Mouse (Mus musculus) retina, adult 2 months (tissue): ENCODE results near the gene Zcchc17.

Experiments used
- DNase-seq: peaks from one replicate; pipeline ENCODE4 v3.0.0-alpha.2; 2012; ENCODE audit warnings: low read depth, low spot score

Zcchc17 gene

DNA sequence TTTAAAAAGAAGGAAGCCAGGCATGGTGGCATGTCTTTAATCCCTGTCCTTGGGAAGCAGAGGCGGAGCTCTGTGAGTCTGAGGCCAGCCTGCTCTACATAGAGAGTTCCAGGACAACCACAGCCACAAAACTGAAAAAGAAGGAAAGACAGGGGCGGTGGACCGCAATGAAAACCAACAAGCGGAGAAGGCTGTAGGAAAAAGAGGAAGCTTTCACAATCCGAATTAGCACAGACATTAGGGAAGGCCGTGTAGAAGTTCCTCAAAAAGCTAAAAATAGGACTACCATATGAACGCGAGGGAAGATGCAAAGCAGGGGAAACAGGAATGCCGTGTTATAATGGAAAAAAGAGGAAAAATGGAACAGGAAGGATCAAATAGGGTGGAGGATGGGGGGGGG is 75.9 kb downstream of the Zcchc17 start:
- no peak for DNase-seq

GRCm38 (mm10) chr4:130282856-130283255 is 76.9 kb downstream of the Zcchc17 start:
- DNase-seq: no peak

DNA sequence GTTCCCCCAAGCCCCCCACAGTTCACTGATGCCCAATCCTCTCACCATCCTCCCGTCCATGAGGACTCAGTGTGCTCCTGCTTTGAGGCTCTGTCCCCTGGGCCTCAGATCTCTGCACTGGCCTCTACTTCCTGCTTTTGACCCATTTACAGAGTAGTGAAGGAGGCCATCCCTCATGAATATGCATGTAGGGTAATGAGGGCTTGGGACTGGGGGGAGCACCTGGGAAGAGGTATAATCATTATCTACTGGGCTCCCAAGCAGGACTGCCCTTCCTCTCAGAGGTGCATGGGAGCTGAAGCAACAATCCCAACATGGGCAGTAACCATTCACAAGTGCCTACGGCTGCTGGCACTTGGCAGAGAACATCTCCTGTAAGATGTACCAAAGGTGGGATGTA is 80.6 kb downstream of the Zcchc17 start, which contains the start of gene Serinc2:
TSS of gene Serinc2 (minus strand) at position 101 of the 400 bp plus-strand sequence.
- DNase-seq: no peak

GRCm38 (mm10) chr4:130276573-130277176 is 83.1 kb downstream of the Zcchc17 start:
- no peak for DNase-seq

DNA sequence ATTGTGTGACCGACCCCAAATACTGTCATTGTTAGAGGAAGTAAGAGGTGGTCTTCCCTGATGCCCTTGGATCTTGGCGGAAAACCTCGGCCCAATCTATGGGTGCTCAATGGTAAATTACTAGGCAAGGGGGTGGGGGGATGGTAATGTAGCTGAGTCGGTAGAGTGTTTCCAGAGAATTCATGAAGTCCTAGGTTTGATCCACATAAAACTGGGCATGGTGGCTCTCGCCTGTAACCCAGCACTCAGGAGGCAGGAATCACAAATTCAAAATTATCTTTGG is 84.0 kb downstream of the Zcchc17 start:
- no peak for DNase-seq

- no peak for DNase-seq
Measured at GRCm38 (mm10) chr4:130275016-130275822, 84.5 kb downstream of the Zcchc17 start.

- no peak for DNase-seq
Measured at GRCm38 (mm10) chr4:130274346-130275015, 85.3 kb downstream of the Zcchc17 start.

GRCm38 (mm10) chr4:130273698-130274345 is 85.9 kb downstream of the Zcchc17 start:
- DNase-seq: no peak

DNA sequence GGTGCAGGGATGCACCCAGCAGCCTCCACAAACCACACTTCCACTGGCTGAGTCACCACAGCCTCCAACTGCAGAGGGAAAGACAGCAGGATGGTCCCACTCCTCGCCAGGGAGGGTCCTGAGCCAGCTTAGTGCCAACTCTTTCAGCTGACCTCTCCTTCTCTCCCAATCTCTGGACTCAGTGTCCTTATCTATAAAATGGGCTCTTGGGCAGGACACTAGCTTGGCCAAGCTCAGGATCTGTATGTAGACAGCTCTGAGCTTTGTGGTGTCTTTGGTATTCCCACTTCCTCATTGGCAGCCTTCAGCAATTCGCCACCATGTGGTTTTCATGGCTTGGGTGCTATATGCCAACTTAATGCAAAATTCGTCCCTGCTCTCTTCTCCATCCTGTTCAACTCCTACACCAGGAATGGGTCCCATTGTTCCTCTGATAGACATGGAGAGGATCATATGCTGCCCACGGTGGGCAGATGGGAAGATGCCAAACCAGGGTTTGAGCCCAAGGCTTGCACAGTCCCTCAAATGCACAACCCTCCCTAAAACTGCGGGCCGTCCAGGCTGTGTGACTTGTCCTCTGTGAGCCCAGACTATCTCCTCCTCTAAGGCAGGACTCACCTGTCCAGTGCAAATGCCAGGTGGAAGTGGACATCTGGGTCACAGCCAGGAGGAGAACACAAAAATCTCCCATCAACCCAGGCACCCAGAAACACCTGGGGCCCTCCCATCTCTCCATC is 89.0 kb downstream of the Zcchc17 start:
- no peak for DNase-seq

- no peak for DNase-seq
Measured at GRCm38 (mm10) chr4:130270089-130270488, 89.7 kb downstream of the Zcchc17 start.

- no peak for DNase-seq
Measured at GRCm38 (mm10) chr4:130268736-130269135, 91.0 kb downstream of the Zcchc17 start.

DNA sequence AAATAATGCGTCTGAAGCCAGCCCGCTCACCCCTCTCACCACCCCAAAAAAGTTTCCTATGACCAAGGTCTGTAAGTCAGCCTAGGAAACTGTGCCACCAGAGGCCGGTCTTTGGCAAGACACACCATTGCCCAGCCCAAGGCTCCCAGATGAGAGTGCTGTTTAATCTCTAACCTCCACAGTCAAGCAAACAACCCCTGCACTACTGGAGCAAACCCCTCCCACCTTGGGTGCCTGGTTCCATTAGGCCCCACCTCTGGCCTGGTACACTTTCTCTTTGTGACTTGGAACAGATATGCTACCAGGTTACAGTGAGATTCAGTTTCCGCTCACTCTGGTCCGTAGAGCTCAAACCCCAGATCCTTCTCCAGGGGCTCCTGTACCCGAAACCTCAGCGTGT is 92.7 kb downstream of the Zcchc17 start:
- no peak for DNase-seq

DNA sequence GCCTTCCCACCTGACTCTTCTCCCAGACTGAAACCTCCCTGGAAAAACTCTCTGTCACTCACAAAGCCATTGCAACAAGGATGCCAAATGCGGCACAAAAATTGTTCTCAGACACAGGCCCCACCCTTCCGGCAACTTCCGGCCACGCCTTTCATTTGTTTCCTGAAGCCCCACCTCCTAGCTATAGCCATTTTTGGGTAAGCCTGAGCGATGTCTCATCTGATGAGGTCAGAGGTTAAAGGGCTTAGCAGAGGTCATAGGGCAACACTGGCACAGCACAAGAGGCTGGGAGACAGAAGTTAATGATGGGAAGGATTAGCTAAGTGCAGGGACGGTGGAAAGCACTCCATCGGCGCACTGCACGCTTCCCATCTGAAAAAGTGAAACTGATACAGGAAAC is 93.1 kb downstream of the Zcchc17 start:
- DNase-seq: no peak
